Mouse (Mus musculus): ENCODE data around the gene Oas1h.
"Not testable (repeated sequence)": the region's sequence is repeated elsewhere in the genome, so short reads cannot be mapped to it uniquely, and the experiment has no call there.

DNA sequence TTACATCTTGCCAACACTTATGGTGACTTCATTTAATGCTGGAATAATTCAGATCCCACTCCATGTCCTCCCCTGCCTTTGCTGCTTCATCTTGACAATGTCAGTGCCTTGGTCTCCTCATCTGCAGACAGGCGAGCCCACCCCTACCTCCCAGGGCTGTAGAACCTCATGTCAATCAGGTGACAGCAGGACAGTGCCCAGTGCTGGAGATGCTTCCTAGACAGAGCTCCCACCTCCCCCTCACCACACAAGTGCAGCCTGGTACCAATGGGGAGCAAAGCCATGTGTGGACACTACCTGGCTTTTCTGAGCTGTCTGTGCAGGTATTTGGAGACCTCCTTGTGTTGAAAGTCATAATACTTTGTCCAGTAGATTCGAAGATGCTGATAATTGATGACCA lies 17.6 kb downstream of the Oas1h start:
- TF ChIP-seq CTCF (IDR thresholded peaks at IDR 0.05; ENCODE audit: borderline replicate concordance, insufficient read depth, low read depth, low read length); POLR2A (IDR thresholded peaks at IDR 0.05; ENCODE audit: borderline replicate concordance, insufficient read depth, low read length): not testable (repeated sequence)
